Mouse (Mus musculus): ENCODE measurements at regions not wholly inside any gene's neighbourhood (a gene's known extent, or its start where the extent isn't known, plus 50 kb on each side); places are given as distances from the start of the nearest gene placed in this dataset.

DNA sequence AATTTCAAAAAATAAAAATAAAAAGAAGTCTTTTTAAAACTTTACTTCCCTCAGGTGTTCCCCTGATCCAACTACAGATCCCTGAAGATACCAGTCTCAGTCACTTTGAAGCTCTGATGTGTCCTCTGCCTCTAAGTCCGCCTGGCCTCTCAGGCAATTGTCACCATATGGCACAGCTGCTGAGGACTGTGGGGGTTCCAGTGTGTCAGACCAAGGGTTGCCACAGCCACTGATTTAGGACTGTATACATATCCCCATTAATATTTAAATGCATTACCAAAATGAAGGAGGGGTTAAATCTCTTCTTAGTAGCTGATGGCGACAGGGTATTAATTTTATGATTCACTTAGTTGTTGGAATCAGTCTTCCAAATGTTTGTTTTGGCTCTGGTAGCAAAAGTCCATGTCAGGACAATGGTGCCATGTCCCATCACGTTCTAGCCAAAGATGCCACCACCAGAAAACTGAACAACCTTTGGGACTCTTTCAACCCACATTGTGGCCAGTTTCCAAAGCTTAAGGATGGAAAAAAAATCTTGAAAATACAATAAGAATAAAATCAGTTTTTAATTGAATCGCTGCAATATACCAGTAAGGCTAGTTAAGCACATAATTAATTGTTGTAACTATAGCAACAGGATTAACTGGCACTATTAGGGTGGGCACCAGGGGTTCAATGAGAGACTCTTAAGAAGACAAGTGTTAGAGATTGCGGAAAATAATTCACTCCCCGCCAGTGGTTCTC lies 62.5 kb downstream of the Arrdc4 start:
- no peak for DNase-seq (ENCODE audit: low spot score in 2 of 2)

DNA sequence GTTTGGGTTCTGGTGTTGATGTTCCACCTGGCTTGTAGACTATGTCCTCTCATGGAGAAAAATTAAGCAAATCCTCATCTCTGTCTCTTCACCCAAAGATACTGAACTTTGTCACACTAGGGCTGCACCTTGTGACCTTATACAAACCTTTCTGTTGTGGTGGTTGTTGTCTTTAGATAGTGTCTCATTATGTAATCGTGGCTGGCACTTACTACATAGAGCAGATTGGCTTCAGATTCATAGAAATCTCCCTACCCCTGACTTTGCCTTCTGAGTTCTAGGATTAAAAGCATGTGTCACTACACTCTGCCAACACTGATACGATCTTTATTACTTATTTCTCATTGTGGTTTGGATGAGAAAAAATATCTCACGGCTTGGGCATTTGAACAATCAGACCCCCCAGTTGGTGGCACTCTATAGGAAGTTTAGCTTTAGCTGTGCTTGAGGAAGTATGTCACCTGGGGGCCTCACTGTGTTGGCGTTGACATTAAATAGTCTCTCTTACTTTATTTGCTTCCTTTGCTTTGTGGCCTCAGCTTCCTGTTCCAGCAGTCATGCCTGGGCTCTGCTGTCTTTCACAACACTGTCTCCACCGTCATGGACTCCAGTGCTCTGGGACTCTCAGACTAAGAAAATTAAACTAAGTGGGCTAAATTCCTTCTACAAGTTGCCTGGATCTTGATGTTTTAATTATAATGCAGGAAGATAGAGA lies 66.0 kb downstream of the Arrdc4 start:
- no peak for DNase-seq (ENCODE audit: low spot score in 2 of 2)

DNA sequence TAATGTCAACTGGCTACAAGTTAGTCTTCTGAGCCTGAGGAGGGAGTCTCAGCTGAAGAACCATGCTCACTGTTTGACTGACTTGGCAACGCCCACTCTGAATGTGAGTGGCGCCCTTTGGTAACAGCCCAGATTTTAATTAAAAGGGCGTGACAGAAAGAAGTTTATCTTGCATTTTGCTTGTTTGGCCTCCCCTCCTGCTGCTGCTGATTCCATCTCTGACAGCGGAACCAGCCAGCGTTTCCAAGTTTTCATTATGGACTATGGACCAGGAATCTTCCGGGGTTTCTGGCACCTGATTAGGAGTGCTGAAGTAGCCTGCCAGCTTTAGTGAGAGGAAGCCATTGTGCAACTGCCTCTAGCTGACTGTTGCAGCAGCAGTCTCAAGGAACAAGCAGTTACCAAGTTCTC lies 66.7 kb downstream of the Arrdc4 start:
- DNase-seq (ENCODE audit: low spot score in 2 of 2): no peak

DNA sequence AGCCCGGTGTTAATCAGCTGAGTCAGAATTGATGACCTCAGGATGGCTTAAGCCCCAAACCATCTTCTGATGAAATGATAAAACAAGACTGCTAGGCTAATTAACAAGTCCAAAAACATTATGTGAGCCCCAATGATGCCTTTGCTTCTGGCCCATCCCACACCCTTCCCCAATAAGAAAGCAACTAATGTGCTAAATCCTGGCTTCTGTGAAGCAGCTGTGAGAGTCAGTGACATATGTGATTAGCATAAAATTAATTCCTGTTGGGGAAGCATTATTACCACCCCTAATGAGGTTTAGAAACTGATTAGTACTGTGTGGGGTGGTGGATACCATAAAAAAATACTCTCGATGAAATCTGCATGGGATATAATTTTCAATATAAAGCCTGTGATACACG lies 69.3 kb downstream of the Arrdc4 start:
- DNase-seq (ENCODE audit: low spot score in 2 of 2): no peak

DNA sequence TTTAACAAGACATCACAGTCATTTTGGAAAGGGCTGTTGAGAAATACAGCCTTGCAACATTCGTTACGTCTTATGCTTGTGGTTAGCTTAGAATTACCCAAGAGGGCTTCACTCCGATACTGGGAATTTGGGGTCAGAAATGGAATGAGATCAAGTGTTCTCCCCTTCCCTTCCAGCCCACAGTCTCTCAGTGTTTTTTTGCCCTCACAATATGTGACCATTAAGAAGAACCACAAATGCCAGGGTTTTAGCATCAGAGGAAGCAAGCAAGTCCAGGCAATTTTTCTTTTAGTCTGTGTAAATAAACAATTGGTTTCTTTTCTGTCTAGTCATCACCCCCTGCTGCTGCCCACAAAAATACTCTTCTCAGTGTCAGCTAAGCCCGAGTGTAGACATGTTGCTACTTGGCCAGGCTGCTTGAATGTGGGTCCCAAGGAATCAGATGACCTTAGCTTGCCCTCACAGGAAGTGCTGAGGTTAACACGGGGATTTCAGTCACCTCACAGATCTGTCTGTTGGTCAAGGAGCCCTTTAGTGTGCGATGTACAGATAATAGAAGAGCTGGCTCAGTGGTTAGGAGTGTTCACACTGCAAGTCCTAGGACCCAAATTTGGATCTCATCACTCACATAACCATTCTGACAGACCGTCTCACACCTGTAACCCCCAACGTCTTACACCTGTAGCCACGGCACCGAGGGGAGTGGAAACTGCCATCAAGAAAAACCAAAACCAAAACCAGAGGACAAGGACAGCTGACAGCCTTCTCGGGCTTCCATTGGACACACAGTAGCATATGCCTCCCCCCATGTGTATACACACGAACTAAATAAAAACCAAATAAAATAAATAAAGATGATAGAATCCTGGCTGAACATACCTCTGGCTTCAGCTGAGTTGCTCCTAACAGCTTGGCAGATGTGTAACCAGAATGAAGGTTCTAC lies 81.0 kb downstream of the Arrdc4 start:
- DNase-seq (ENCODE audit: low spot score in 2 of 2): no peak

DNA sequence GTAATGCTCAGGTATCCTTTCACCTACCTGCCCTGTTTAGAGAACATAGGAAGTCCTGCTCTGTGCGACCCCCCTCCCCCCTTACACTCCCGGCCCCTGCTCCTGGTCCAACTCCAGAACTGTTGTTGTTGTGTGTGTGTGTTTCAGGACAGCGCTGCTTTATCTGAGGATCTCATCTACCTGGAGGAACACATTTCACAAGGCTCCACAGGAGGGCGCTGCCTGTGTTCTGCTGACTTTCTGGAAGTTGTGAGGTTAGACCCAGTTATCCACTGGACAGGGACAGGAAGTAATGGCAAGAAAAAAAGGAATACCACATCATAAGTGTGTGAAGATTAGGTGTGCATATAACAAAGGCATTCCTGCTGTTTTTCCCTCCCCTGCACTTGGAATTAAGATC lies 81.8 kb downstream of the Arrdc4 start:
- DNase-seq (ENCODE audit: low spot score in 2 of 2): peak; percentile 9 to 10

DNA sequence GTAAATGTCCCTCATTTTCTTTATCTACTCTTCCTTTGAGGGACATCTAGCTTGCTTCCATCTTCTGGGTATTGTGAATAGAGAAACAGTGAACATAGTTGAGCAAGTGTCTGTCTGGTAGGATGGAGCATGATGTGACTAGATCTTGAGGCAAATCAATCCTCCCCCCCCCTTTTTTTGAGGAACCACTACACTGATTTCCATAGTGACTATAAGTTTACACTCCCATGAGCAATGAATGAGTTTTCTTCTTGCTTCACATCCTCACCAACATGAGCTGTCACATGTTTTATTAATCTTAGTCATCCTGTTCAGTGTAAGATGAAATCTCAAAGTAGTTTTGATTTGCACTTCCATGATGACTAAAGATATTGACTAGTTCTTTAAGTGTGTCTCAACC lies 92.7 kb downstream of the Arrdc4 start:
- no peak for DNase-seq (ENCODE audit: low spot score in 2 of 2)

DNA sequence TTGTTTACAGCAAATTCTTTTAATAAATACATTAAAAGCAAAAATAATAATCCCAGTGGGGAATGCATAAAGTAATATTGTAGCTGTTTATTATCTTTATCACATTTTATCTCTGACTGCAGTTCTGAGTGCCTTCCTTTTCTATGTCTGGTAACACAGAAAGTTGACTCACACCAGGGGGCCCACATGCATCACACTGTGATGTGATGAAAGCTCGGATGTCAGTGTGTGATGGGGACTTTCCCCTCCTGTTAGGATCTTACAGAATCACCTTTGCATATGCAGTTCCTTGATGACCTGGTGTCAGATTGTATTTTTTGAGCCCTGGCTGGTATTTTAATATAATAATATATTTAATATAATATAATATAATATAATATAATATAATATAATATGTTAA lies 95.5 kb downstream of the Arrdc4 start:
- no peak for DNase-seq (ENCODE audit: low spot score in 2 of 2)

DNA sequence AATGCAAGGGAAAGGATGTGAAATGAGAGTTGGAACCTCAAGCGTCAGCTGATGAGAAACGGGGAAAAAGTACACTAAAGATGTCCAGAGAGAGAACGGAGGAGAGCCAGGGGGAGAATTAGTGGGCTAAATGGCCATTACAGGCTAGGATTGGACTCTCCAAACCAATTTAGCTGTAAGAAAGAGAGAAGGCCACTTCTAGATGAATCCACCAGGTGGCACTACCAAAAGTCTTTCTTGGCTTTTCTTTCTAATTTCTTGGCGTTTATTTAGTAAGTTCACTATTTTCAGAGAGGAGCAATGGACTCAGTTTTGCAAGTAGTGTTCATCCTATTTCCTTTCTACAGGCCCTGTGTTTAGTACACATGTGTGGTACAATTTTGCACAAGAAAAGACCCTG lies 97.6 kb downstream of the Arrdc4 start:
- peak in 1 of 2 experiments; percentile 6 for DNase-seq (ENCODE audit: low spot score in 2 of 2)

DNA sequence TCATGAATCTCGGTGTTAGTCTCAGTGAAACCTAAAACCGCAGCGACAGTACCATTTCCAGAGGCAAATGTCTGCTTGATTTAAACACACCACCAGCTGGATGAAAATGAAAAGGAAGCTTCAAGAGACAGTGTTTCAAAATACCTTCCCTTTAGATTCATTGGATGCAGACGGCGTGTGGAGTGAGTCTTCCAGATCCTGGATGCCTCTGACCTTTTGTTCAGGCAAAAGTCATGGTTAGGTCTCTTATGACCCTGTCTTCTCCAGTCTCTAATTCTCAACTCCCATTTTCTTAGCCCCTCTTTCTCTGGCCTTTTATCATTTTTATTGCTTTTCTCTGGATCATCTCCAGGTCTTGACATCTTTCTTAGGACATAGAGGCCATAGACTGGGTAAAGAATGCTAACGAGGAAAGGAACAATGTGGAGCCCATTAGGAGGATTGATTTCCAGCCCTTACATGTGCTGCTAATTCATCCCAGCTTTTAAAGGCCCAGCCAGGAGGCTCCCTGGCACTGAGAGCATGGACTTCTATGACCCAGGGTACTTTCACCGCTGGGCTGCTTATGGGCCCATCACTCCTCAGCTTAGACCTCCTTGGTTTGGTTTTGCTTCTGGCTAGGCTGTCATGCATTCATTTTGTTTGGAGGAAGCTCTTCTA lies 111.4 kb downstream of the Arrdc4 start:
- DNase-seq (ENCODE audit: low spot score in 2 of 2): no peak

DNA sequence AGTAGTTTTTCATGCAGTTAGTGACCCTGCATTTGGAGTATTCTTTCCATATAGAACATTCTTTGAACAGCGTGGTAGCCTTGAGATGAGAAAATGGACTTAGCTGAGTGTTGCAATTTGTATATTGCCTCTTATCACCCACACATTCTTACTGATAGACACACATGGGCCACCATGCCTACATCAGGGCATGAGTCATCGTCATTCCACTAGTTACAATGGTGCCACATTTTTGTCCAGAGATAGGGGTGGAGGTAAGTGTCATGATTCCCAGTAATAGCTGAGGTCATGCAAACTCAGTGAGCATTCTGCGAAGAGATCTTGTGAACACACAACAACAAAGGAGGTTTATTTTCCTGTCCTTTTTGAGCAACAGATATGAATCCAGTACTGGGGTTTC lies 128.0 kb downstream of the Arrdc4 start:
- no peak for DNase-seq (ENCODE audit: low spot score in 2 of 2)

DNA sequence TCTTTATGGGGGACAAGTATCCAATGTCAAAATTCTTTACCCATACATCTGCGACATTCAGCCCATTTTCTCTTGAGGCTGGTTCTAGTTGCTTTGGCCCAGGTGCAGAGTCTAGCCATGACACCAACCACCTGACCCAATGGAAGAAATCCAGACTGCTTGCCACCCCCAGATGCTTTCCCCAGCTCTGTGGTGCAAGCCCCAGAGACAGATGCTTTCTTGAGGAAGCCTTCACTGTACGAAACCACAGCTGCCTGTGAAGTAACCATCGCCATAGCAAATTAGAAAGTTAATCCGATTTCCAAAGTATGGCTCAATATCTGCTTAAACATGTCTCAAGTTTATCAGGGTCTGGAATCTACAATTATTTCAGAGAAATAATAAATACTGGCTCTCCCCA lies 138.5 kb downstream of the Arrdc4 start:
- DNase-seq (ENCODE audit: low spot score in 2 of 2): no peak

DNA sequence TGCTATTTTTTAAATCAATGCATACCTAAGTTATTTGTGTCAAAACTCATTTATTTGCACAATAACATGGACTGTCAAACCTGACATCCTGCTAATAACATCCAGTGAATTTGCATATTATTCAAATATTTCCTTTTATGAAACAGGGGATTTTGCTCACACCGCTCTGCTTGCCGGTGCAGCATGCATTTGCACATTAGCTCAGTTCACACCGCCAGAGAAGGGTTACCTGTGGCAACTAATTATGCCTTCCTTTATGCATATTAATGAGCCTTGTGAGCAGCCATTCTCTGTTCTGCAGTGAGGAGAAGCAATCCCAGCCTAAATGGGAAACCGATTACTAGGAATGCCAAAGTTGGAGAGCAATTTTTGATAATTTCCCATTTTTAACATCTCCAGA lies 141.9 kb downstream of the Arrdc4 start:
- DNase-seq (ENCODE audit: low spot score in 2 of 2): no peak

DNA sequence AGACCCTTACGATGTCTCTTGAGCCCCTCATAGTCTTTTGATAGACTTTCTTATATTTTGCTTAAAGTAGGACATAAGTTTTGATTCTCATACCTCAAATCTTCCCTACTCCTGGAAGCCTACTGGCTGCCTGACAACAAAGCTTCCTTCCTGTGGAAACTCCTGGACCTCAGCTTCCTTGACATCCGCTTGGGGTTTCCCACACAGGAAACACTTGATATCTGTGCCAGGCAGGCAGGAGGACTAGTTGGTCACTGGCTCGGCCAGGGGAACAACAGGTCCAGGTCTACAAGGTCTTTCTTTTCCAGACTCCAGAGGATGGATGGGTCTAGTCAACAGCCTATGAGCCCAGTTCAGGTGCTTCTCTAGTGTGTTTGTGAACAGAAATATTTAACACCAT lies 142.8 kb downstream of the Arrdc4 start:
- DNase-seq (ENCODE audit: low spot score in 2 of 2): no peak

DNA sequence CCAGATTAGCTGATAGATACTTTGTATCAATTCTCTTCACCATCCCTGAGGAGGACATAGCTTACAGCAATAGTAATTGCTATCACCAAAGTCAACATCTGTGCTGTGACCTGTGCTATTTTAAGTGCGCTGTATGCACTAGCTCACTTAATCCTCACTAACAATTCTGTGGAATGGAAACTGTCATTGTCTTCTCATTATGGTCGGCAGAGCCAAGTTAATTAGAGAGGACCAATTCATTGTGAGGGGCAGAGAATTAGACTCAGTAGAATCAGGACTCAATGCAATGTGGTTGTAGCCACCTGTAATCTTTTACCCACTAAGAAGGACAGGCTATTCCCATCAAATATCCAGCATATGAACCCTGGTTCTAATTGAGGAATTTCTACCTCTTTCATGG lies 145.3 kb downstream of the Arrdc4 start:
- no peak for DNase-seq (ENCODE audit: low spot score in 2 of 2)

DNA sequence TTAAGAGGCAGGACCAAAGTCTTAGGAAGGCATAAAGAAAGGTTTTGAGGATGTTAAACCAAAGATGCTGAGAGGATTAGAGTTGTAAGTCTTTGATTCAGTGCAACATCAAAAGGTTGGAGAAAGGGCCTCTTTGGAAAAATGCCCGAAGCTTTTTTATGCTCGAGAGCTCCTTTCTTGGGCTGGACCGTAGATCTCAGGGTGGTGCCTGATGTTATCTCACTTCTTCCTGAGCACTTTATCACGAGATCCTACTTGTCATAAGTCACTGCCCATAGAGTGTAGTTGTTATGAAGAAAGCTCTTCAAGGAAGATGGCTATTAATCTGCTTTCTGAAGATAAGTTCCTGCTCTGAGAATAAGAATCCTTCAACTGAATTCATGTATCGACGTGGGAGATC lies 147.0 kb downstream of the Arrdc4 start:
- no peak for DNase-seq (ENCODE audit: low spot score in 2 of 2)

DNA sequence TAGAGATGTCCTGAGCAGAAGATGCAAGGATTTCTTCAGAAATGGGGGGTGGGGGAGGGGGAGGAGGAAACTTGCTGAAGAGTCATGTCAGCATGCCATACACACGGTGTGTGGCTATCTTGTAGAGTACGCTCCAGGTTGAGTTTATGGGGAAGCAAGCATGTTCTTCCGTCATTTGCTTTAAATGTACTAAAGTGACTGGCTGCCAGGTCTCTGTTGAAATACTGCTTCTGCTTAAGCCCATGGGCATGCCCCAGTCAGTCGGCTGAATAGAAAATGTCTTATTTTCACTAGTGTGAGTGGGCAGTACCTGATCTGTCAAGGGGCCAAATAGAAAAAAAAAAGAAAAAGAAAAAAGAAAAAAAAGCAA lies 155.0 kb downstream of the Arrdc4 start:
- DNase-seq (ENCODE audit: low spot score in 2 of 2): no peak

DNA sequence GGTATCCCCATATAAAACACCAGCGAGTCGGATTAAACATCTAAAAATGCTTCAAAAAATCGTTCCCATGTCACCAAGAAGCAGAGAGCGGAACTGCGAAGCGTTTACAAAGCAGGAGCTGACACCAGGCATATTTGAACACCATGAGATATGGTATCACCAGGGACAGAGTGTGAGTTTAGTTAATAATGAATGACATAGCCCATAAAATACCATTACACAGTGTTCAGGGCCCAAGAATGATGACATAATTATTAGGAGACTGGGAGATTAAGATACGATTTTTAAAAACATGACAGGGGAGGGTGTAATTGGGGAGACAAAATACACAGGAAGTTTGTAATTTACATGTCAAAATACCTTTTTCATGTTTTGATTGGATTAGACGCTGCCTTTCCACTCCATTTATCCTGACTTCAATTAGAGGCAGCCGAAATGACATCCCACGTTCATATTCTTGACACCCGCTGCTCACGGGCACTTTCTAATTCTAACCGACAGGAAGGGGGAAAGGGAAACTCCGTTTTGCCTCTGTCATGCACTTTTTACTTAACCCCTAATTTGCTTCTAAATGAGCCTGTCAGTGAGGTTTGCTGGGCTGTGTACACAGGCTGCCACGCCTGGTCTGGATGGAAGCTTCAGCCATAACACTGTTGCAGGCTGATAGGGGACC lies 155.6 kb downstream of the Arrdc4 start:
- no peak for DNase-seq (ENCODE audit: low spot score in 2 of 2)

DNA sequence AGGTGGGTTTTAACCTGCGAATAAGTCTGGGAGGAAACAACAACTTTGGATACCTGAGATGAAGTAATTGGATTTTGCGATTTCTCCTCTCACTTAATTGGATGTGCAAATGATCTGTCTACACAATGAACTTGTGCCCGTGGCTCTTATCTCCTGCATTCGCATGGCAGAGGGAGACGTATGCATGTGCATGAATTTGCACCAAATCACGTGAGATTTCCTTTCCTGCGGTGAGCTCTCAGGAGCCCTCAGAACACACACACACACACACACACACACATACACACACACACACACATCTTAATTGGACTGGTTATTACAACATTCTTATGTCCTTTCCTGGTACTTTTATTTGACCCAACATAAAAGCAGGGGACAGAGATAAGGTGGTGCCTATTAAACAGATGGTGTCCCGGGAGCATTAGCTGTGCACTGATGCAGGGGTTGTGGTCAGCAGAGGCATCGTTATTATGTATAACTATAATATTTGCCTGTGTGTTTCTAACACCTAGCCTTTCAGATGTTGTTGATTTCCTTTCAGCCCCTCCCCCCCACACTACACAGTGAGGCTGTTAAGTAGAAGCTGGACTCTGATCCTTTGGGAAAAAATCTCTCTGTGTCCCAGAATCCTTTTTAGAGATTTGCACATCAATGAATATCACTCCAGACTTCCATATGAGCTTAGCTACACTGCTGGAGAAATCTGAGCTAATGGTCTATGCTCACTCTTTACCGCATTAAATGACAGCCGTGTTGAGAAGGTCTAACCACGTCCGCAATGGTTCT lies 166.3 kb downstream of the Arrdc4 start:
- no peak for DNase-seq (ENCODE audit: low spot score in 2 of 2)

DNA sequence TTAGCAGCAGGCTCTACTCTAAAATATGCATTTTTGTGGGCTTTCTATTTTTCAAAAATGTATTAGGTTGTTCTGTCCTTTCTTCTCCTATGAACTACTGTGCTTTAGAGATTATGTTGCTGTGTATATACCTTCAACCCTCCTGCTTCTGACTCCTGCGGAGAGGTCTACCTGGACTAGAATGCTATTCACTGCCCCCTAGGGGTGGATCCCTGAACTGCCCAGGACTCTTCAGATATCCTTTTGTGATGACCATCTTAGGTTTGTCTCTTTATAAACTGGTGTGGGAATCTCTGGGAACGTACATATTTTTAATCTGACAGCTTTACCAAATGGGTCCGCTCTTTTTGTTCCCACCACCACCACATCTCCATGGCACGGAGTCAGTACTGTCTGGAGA lies 168.4 kb downstream of the Arrdc4 start:
- peak; percentile 56 to 71 for DNase-seq (ENCODE audit: low spot score in 2 of 2)

DNA sequence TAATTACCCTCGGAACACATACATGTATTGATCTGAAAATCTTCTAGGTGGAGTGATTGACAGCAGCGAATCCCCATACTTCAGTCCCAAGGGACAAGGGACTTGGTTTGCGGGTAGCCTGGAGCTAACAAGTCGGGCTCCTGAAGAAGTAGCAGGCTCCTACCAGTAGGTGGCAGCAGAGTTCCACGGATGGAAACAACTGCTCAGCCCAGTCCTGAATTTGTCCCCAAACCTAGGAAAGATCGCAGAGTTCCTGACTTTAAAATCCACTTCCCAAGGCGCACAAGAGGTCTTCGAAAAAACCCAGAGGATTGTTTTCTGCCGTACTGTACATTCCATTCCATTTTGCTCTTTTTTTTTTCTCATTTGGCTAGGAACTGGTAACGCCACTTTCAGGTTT lies 169.4 kb downstream of the Arrdc4 start:
- peak; percentile 86 to 94 for DNase-seq (ENCODE audit: low spot score in 2 of 2)
